Mouse (Mus musculus) bone marrow, adult 2 months (tissue): ENCODE measurements around the gene Lrmda.

Experiments used
- CTCF ChIP-seq: fragments of 200-500 bp; IDR thresholded peaks from 2 replicates; pipeline ENCODE4 v1.5.1; 2011; ENCODE audit warnings: low read length, control low read depth; ENCODE audit not compliant: control insufficient read depth, insufficient read depth
- POLR2A ChIP-seq: fragments of 200-500 bp; IDR thresholded peaks from 2 replicates; pipeline ENCODE4 v1.6.1; 2011; ENCODE audit warnings: low read depth, mild to moderate bottlenecking, control low read depth, low read length, borderline replicate concordance; ENCODE audit not compliant: control insufficient read depth

GRCm38 (mm10) chr14:22035900-22036299 is 16.4 kb downstream of the Lrmda start:
- TF ChIP-seq CTCF (no peak), POLR2A (no peak)
